Mouse (Mus musculus) lung, adult 2 months (tissue): ENCODE measurements around the gene Nuak2.

Source experiments
- CTCF ChIP-seq: fragments of 200-500 bp; IDR thresholded peaks from 2 replicates; pipeline ENCODE4 v1.5.1; 2011; ENCODE audit warnings: mild to moderate bottlenecking, low read length, control low read depth; ENCODE audit not compliant: insufficient read depth
- POLR2A ChIP-seq: fragments of 200-500 bp; IDR thresholded peaks from 2 replicates; pipeline ENCODE4 v1.6.1; 2011; ENCODE audit warnings: low read depth, mild to moderate bottlenecking, control low read depth, low read length, borderline replicate concordance; ENCODE audit errors: extremely low read depth

DNA sequence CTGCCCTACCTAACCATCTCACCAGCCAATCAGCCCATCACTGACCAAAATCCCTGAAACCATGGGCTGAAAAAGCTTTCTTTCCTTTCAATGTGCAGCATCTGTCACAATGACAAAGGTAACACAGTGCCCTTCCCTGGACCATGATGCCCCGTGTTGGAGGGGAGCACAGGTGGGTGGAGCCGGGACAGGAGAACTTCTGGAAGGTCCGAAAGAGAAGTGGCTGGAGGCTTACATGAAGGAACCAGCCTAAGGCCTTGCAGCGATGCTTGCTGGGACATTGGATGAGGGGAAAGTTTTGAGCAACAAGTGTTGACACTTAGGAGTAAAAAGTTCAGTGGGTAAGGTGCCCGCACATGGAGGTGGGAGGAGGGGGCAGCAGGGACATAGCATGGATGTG, 32.5 kb downstream of the Nuak2 start:
- TF ChIP-seq CTCF, result no peak
- TF ChIP-seq POLR2A, result no peak
